Comparison of ENCODE assay signal across 23 mouse cellular contexts in genomic region chr4:65427480-65427879, GRCm38 (mm10).
DNase-seq lines count a peak whose midpoint lies in the region; ATAC-seq and TF ChIP-seq lines count a peak whose summit lies in the region.
"Had no signal": no experiment of that assay in that cellular context is flagged by ENCODE, and none has a peak within 500 bp of the region (broad histone marks: within the 10 kb centered on the region; RNA-seq: fewer than 3 reads in every experiment).

No protein-coding gene starts in this region.

- H3K9me3 ChIP-seq in liver, postnatal 0 days (ENCODE audit: low read length), result no peaks in the 10 kb centered on the region
- H3K9me3 ChIP-seq: embryonic facial prominence, embryonic 15.5 days; forebrain, embryonic 10.5 days; heart, embryonic 13.5 days; hindbrain, embryonic 12.5 days had no signal

- TF ChIP-seq EP300 in liver, postnatal 0 days (IDR thresholded peaks at IDR 0.05; ENCODE audit: low read depth), result no peak

- 0 out of 2 replicates have a peak overlapping the region, but pooled peaks have one; percentile 21 for H3K27ac ChIP-seq in gastrocnemius, adult 2 months
- H3K27ac ChIP-seq in kidney, adult 2 months (ENCODE audit: insufficient read depth, low read depth, low read length), result no peak overlapping the region
- H3K27ac ChIP-seq in liver, adult 2 months (replicated peaks; ENCODE audit: insufficient read depth, low read depth, low read length), result no peak overlapping the region
- no peak overlapping the region for H3K27ac ChIP-seq in liver, postnatal 0 days (ENCODE audit: low read depth)
- H3K27ac ChIP-seq: embryonic facial prominence, embryonic 15.5 days; forebrain, embryonic 10.5 days; hindbrain, embryonic 12.5 days had no signal

- no peak overlapping the region for H3K4me2 ChIP-seq in liver, postnatal 0 days (ENCODE audit: low read depth, low read length)
- H3K4me2 ChIP-seq: embryonic facial prominence, embryonic 15.5 days; heart, embryonic 13.5 days; hindbrain, embryonic 12.5 days had no signal

- no peaks in the 10 kb centered on the region for H3K4me1 ChIP-seq in kidney, adult 2 months (ENCODE audit: control insufficient read depth, insufficient read depth, low read length)
- no peaks in the 10 kb centered on the region for H3K4me1 ChIP-seq in liver, adult 2 months (ENCODE audit: control insufficient read depth, insufficient read depth, low read length)
- no peaks in the 10 kb centered on the region for H3K4me1 ChIP-seq in liver, postnatal 0 days (ENCODE audit: insufficient read depth)
- H3K4me1 ChIP-seq: forebrain, embryonic 10.5 days; hindbrain, embryonic 12.5 days had no signal

- no peak for TF ChIP-seq POLR2A in kidney, adult 2 months (IDR thresholded peaks at IDR 0.05; ENCODE audit: low read depth, low read length)
- no peak for TF ChIP-seq POLR2A in liver, adult 2 months (IDR thresholded peaks at IDR 0.05; ENCODE audit: extremely low read depth, insufficient read depth, low read length)

- no peaks in the 10 kb centered on the region for H3K36me3 ChIP-seq in kidney, adult 2 months (ENCODE audit: control insufficient read depth, insufficient read depth, low read length)
- H3K36me3 ChIP-seq in liver, adult 2 months (ENCODE audit: control insufficient read depth, insufficient read depth, low read length), result no peaks in the 10 kb centered on the region
- H3K36me3 ChIP-seq in liver, postnatal 0 days (replicated peaks; ENCODE audit: insufficient read depth, low read length), result no peaks in the 10 kb centered on the region
- H3K36me3 ChIP-seq: embryonic facial prominence, embryonic 15.5 days; forebrain, embryonic 10.5 days; heart, embryonic 13.5 days; hindbrain, embryonic 12.5 days had no signal

- 62% methylated on average over 3 of the region's 3 CpGs for WGBS in kidney, adult 2 months
- 88% methylated on average over 3 of the region's 3 CpGs for WGBS in liver, adult 2 months
- WGBS in liver, postnatal 0 days (ENCODE audit: insufficient replicate concordance), result 61% methylated on average over 3 of the region's 3 CpGs

- intact Hi-C loops in gastrocnemius, adult 2 months (cut with DNase I), result no loop called here
- intact Hi-C loops in gastrocnemius, postnatal 14 days (cut with DNase I; ENCODE audit: low total_unique reads), result no loop called here
- intact Hi-C loops in heart, postnatal 25 days (cut with DNase I), result no loop called here

- H3K27me3 ChIP-seq in kidney, adult 2 months (replicated peaks; ENCODE audit: control insufficient read depth, insufficient read depth, low read length), result no peaks in the 10 kb centered on the region
- H3K27me3 ChIP-seq in liver, adult 2 months (ENCODE audit: control insufficient read depth, insufficient read depth, low read length), result no peaks in the 10 kb centered on the region
- no peaks in the 10 kb centered on the region for H3K27me3 ChIP-seq in liver, postnatal 0 days (ENCODE audit: insufficient read depth, low read length)
- H3K27me3 ChIP-seq: embryonic facial prominence, embryonic 15.5 days; heart, embryonic 13.5 days; hindbrain, embryonic 12.5 days had no signal

- H3K79me2 ChIP-seq in liver, adult 2 months (ENCODE audit: control insufficient read depth, insufficient read depth, low read length), result no peaks in the 10 kb centered on the region

- TF ChIP-seq CTCF in gastrocnemius, adult 2 months (IDR thresholded peaks at IDR 0.05), result no peak
- no peak for TF ChIP-seq CTCF in kidney, adult 2 months (conservative IDR thresholded peaks at IDR 0.05; ENCODE audit: insufficient read depth, insufficient read length, low read depth, low read length)
- no peak for TF ChIP-seq CTCF in liver, adult 2 months (IDR thresholded peaks at IDR 0.05; ENCODE audit: low read depth, low read length)
- no peak for TF ChIP-seq CTCF in liver, postnatal 0 days (IDR thresholded peaks at IDR 0.05; ENCODE audit: low read depth)

- no peak overlapping the region for H3K4me3 ChIP-seq in gastrocnemius, adult 2 months
- no peak overlapping the region for H3K4me3 ChIP-seq in kidney, adult 2 months (ENCODE audit: insufficient read depth, low read depth, low read length)
- H3K4me3 ChIP-seq in liver, adult 2 months (ENCODE audit: insufficient read depth, low read depth, low read length), result no peak overlapping the region
- no peak overlapping the region for H3K4me3 ChIP-seq in liver, postnatal 0 days (ENCODE audit: low read depth, low read length)
- H3K4me3 ChIP-seq: embryonic facial prominence, embryonic 15.5 days; erythroblast, embryonic 14.5 days; forebrain, embryonic 10.5 days; heart, embryonic 13.5 days; hindbrain, embryonic 12.5 days had no signal

- peak; percentile 25 for DNase-seq in gastrocnemius, adult 2 months
- no peak for DNase-seq in gastrocnemius, postnatal 14 days
- DNase-seq in heart, adult 8-10 months (ENCODE audit: low spot score), result peak; percentile 14
- DNase-seq in heart, postnatal 25 days (ENCODE audit: low spot score), result no peak
- DNase-seq in kidney, adult 2 months, result peak; percentile 20
- DNase-seq in kidney, adult 11 months, result no peak
- DNase-seq in liver, adult 2 months (ENCODE audit: extremely low read depth, low read depth, low spot score), result peak; percentile 19
- no peak for DNase-seq in liver, postnatal 0 days
- DNase-seq: adrenal gland, postnatal 10 days; cerebellum, adult 11 months; cerebellum, adult 8-10 months; cerebellum, postnatal 14 days; embryo, embryonic 11 days; heart, postnatal 36 days had no signal

- H3K9ac ChIP-seq in liver, adult 2 months (ENCODE audit: low read depth, low read length), result no peak overlapping the region
- no peak overlapping the region for H3K9ac ChIP-seq in liver, postnatal 0 days (replicated peaks)
- H3K9ac ChIP-seq: embryonic facial prominence, embryonic 15.5 days; heart, embryonic 13.5 days; hindbrain, embryonic 12.5 days had no signal

- ATAC-seq in liver, postnatal 0 days, result no peak
- ATAC-seq: forebrain, embryonic 14.5 days; hindbrain, embryonic 16.5 days; inflammation-experienced regulatory T-cells, adult 6 months; intestine, postnatal 0 days had no signal

Comparison
In these comparisons a context has a peak if more than half of its experiments do, and no peak if none do; other contexts are left out.
1. DNase-seq: peak in gastrocnemius, adult 2 months (single experiment), heart, adult 8-10 months (single experiment), kidney, adult 2 months (single experiment) and liver, adult 2 months (single experiment); none in gastrocnemius, postnatal 14 days (single experiment), heart, postnatal 25 days (single experiment), kidney, adult 11 months (single experiment) and liver, postnatal 0 days (single experiment).